Mouse (Mus musculus) hindbrain, embryonic 12.5 days (tissue): Measurements from ENCODE around the gene Crlf1. TPM values are rescaled to one million over a fixed set of nuclear protein-coding genes. Genes with fewer than 3 reads are reported as not detected.

Experiments used
- ATAC-seq: fragments of 200-750 bp; cut with Nextera tagmentation; 2 replicates; pipeline ENCODE4 v1.8.0; 2017; ENCODE audit warnings: moderate TSS enrichment; ENCODE audit not compliant: low FRiP score
- H3K27ac ChIP-seq: fragments of 300-500 bp; sonication (generic); 2 replicates; pipeline ENCODE4 v1.5.1; 2016; ENCODE audit warnings: mild to moderate bottlenecking
- H3K27me3 ChIP-seq: fragments of 300-500 bp; sonication (generic); 2 replicates; pipeline ENCODE4 v1.6.1; 2016; ENCODE audit warnings: mild to moderate bottlenecking
- H3K36me3 ChIP-seq: fragments of 300-500 bp; sonication (generic); 2 replicates; pipeline ENCODE4 v1.6.1; 2016; ENCODE audit warnings: mild to moderate bottlenecking
- H3K4me1 ChIP-seq: fragments of 300-500 bp; sonication (generic); 2 replicates; pipeline ENCODE4 v1.6.1; 2016
- H3K4me2 ChIP-seq: fragments of 300-500 bp; sonication (generic); replicated peaks from 2 replicates; pipeline ENCODE4 v1.6.1; 2016; ENCODE audit warnings: mild to moderate bottlenecking
- H3K4me3 ChIP-seq: fragments of 300-500 bp; sonication (generic); 2 replicates; pipeline ENCODE4 v1.5.1; 2016; ENCODE audit warnings: mild to moderate bottlenecking
- H3K9ac ChIP-seq: fragments of 300-500 bp; sonication (generic); 2 replicates; pipeline ENCODE4 v1.6.1; 2016; ENCODE audit warnings: mild to moderate bottlenecking, moderate library complexity
- H3K9me3 ChIP-seq: fragments of 300-500 bp; sonication (generic); replicated peaks from 2 replicates; pipeline ENCODE4 v1.6.1; 2016; ENCODE audit warnings: mild to moderate bottlenecking
- WGBS: fragments of 180-500 bp; shearing (Covaris S2); methylation state at CpG from one replicate; pipeline ENCODE4 v1.1.7; 2016; 5-methylcytosine and 5-hydroxymethylcytosine counted together
- polyA plus RNA-seq: library from polyadenylated mRNA; unstranded; fragments of >200 nt; fragmentation: Nextera tagmentation; extraction: Ambion mirVana; gene quantifications from 2 replicates; pipeline ENCODE4 v1.2.1, GENCODE M21; 2016

Gene Crlf1
- polyA plus RNA-seq, 1 experiment from 2014 or later, result 4.2 TPM

DNA sequence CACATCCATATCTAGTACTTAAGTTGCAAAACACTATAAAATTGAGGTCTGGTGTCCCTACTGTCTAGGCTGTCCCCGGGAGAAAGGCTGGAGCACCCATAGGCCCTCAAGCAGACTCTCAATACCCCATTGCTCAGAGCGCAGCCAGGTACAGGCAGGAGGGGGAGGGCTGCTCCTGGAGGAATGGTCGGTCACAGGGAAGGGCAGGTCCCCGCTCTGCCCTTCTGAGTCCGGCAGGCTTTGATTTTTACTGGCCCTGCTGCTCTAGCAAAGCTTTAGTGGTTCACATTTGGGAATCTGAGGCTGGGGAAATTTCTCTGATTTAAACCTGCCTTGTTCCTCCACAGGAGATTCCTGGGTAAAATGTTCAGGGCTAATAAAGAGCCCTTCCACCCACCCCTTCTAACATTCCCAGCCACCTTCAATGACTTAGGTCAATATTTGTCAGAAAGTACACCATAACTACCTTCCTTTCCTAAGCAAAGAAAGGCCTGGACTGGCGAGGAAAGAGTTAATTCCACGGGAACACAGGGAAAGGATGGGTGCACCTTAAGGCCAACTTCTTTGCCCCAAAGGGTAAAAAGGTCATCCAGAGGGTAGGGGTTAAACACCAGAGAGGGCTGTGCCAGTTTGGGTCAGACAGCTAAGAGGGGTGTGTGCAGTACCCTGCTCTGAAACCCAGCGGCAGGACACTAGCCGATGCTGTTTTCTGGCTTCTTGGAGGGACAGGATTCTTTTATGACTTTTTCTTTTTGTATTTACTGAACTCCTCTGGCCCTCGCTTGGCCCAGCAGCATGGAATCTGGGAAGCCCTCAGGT, 2.7 kb upstream of the Crlf1 start:
- Histone ChIP-seq H3K36me3 (no peaks in the 10 kb centered on the region), H3K4me2 (no peak overlapping the region), H3K27ac (no peak overlapping the region), H3K9ac (no peak overlapping the region), H3K27me3 (peaks cover 100% of the 10 kb centered on the region), H3K4me1 (peaks cover 64% of the 10 kb centered on the region), H3K4me3 (0 out of 2 replicates have a peak overlapping the region, but pooled peaks have one; percentile 20), H3K9me3 (no peaks in the 10 kb centered on the region)
- no peak for ATAC-seq
- WGBS, result 7% methylated on average over 10 of the region's 10 CpGs

GRCm38 (mm10) chr8:70490880-70491495, 2.0 kb upstream of the Crlf1 start:
- Histone ChIP-seq H3K4me1 (peaks cover 70% of the 10 kb centered on the region), H3K27ac (no peak overlapping the region), H3K9me3 (no peaks in the 10 kb centered on the region), H3K36me3 (no peaks in the 10 kb centered on the region), H3K27me3 (peaks cover 100% of the 10 kb centered on the region), H3K4me2 (no peak overlapping the region), H3K4me3 (0 out of 2 replicates have a peak overlapping the region, but pooled peaks have one; percentile 1), H3K9ac (no peak overlapping the region)
- 1% methylated on average over 20 of the region's 20 CpGs for WGBS
- no peak for ATAC-seq

- H3K36me3 ChIP-seq, result no peaks in the 10 kb centered on the region
- H3K27me3 ChIP-seq, result peaks cover 100% of the 10 kb centered on the region
- H3K4me1 ChIP-seq, result peaks cover 47% of the 10 kb centered on the region
- no peak overlapping the region for H3K9ac ChIP-seq
- H3K9me3 ChIP-seq, result no peaks in the 10 kb centered on the region
- WGBS, result under 1% methylated on average over 47 of the region's 47 CpGs
- no peak for ATAC-seq
- peak overlapping the region; percentile 36 for H3K4me3 ChIP-seq
- peak overlapping the region; percentile 63 for H3K4me2 ChIP-seq
- H3K27ac ChIP-seq, result no peak overlapping the region
Observed at GRCm38 (mm10) chr8:70493692-70494415, 896 bp downstream of the Crlf1 start.

DNA sequence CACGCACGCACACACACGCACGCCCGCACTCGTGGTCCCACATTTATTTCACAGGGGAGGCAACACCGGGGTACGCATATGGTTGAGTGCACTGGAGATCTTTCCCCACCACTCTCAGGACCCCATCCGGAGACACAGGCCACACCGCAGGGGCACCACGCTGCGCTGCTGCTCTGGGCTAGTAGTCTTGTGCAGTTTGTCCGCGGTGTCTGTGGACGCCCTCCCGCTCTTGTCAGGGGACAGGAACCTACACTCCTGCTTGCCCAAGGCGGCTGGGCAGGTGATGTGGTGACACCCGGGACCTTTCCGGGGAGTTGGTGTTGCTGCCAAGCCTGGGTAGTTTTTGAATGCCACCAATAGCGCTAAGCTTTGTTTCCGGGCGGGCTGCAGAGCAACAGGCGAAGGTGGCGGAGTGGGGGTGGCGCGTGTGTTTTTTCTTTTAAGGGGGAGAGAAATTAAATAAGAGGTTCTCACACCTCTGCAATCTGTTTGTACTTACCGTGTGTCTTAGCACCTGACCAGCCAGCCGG, 1.5 kb downstream of the Crlf1 start:
- H3K4me3 ChIP-seq, result peak overlapping the region; percentile 36
- H3K27ac ChIP-seq, result no peak overlapping the region
- peaks cover 100% of the 10 kb centered on the region for H3K27me3 ChIP-seq
- H3K36me3 ChIP-seq, result no peaks in the 10 kb centered on the region
- peaks cover 41% of the 10 kb centered on the region for H3K4me1 ChIP-seq
- WGBS, result 3% methylated on average over 28 of the region's 28 CpGs
- H3K9me3 ChIP-seq, result no peaks in the 10 kb centered on the region
- no peak for ATAC-seq
- H3K9ac ChIP-seq, result no peak overlapping the region
- H3K4me2 ChIP-seq, result peak overlapping the region; percentile 63

- H3K4me3 ChIP-seq, result peak overlapping the region; percentile 12; the same call in 1 of the 2 replicates
- ATAC-seq, result peak; percentile 32; the same call in 1 of the 2 replicates
Observed at GRCm38 (mm10) chr8:70495001-70495770, 2.2 kb downstream of the Crlf1 start.

DNA sequence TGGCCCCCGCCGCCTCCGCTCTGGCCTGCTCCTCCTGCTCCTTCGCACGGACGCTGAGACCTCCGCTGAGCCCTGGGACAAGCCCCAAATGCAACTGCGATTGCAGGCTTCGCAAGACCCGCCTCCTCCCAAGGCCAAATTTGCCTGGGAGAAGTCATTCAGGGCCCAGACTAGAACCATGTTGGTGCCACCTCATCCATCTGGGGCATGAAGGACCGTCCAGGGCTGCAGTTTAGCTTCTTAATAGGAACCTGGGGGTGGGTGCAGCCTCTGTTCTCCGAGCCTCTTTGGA, 2.8 kb downstream of the Crlf1 start:
- Histone ChIP-seq H3K4me1 (peaks cover 37% of the 10 kb centered on the region), H3K4me3 (peak overlapping the region; percentile 12; the same call in 1 of the 2 replicates), H3K36me3 (no peaks in the 10 kb centered on the region), H3K4me2 (peak overlapping the region; percentile 18), H3K27ac (no peak overlapping the region), H3K9ac (peak overlapping the region; percentile 5; the same call in 1 of the 2 replicates), H3K9me3 (no peaks in the 10 kb centered on the region), H3K27me3 (peaks cover 100% of the 10 kb centered on the region)
- WGBS, result 5% methylated on average over 12 of the region's 12 CpGs
- ATAC-seq, result no peak

More at GRCm38 (mm10) chr8:70495001-70495770, 2.2 kb downstream of the Crlf1 start:
- H3K9me3 ChIP-seq, result no peaks in the 10 kb centered on the region
- peaks cover 100% of the 10 kb centered on the region for H3K27me3 ChIP-seq
- no peaks in the 10 kb centered on the region for H3K36me3 ChIP-seq
- no peak overlapping the region for H3K27ac ChIP-seq
- peak overlapping the region; percentile 18 for H3K4me2 ChIP-seq
- WGBS, result 2% methylated on average over 21 of the region's 21 CpGs
- peak overlapping the region; percentile 5; the same call in 1 of the 2 replicates for H3K9ac ChIP-seq
- peaks cover 37% of the 10 kb centered on the region for H3K4me1 ChIP-seq

GRCm38 (mm10) chr8:70500386-70501301, 7.7 kb downstream of the Crlf1 start:
- no peaks in the 10 kb centered on the region for H3K9me3 ChIP-seq
- H3K27me3 ChIP-seq, result peaks cover 86% of the 10 kb centered on the region
- H3K4me3 ChIP-seq, result peak overlapping the region; percentile 10; the same call in 1 of the 2 replicates
- peak overlapping the region; percentile 21 for H3K4me2 ChIP-seq
- no peak overlapping the region for H3K9ac ChIP-seq
- no peaks in the 10 kb centered on the region; the same call in 1 of the 2 replicates for H3K36me3 ChIP-seq
- no peak for ATAC-seq
- no peak overlapping the region for H3K27ac ChIP-seq
- peaks cover 31% of the 10 kb centered on the region for H3K4me1 ChIP-seq
- WGBS, result 8% methylated on average over 39 of the region's 39 CpGs

GRCm38 (mm10) chr8:70501820-70502529, 9.0 kb downstream of the Crlf1 start:
- Histone ChIP-seq H3K27me3 (peaks cover 73% of the 10 kb centered on the region), H3K27ac (no peak overlapping the region), H3K9ac (peak overlapping the region; percentile 23; the same call in 1 of the 2 replicates), H3K4me2 (no peak overlapping the region), H3K4me3 (no peak overlapping the region), H3K36me3 (peaks cover under 1% of the 10 kb centered on the region), H3K4me1 (peaks cover 33% of the 10 kb centered on the region), H3K9me3 (no peaks in the 10 kb centered on the region)
- ATAC-seq, result no peak
- 12% methylated on average over 23 of the region's 23 CpGs for WGBS

DNA sequence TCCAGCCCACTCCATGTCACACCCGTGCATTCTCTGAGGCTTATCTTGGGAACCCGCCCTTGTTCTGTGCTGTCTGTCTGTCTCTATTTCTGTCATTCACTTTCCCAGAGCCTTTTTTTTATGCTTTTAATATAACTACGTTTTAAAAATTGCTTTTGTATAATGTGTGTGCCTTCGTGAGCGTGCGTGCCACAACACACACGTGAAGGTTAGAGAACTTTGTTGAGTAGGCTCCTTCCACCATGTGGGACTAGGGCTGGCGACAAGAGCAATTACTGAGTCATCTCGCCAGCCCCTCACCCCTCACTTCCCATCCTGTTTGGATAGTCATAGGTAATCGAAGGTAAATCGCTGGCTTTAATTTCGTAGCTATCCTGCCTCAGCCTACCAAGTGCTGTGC, 9.6 kb downstream of the Crlf1 start:
- Histone ChIP-seq H3K4me2 (0 out of 2 replicates have a peak overlapping the region, but pooled peaks have one; percentile 24), H3K27ac (no peak overlapping the region), H3K4me1 (peaks cover 33% of the 10 kb centered on the region), H3K36me3 (peaks cover 7% of the 10 kb centered on the region), H3K9me3 (no peaks in the 10 kb centered on the region), H3K27me3 (peaks cover 67% of the 10 kb centered on the region), H3K9ac (no peak overlapping the region), H3K4me3 (no peak overlapping the region)
- ATAC-seq, result no peak
- 31% methylated on average over 12 of the region's 12 CpGs for WGBS

- H3K4me3 ChIP-seq, result no peak overlapping the region
- no peak overlapping the region for H3K27ac ChIP-seq
- peak overlapping the region; percentile 24; the same call in 1 of the 2 replicates for H3K4me2 ChIP-seq
- peaks cover 33% of the 10 kb centered on the region for H3K4me1 ChIP-seq
- H3K27me3 ChIP-seq, result peaks cover 61% of the 10 kb centered on the region
- H3K36me3 ChIP-seq, result peaks cover 12% of the 10 kb centered on the region
- no peak overlapping the region for H3K9ac ChIP-seq
- no peak for ATAC-seq
- WGBS, result 12% methylated on average over 46 of the region's 46 CpGs
- no peaks in the 10 kb centered on the region for H3K9me3 ChIP-seq
Observed at GRCm38 (mm10) chr8:70503062-70503750, 10.2 kb downstream of the Crlf1 start.
